Mouse (Mus musculus) monocyte, adult 5-6 weeks (primary cell): ENCODE results near the gene Gadd45gip1. TPM values are rescaled to one million over a fixed set of nuclear protein-coding genes. Genes with fewer than 3 reads are reported as not detected.

Source experiments
- ATAC-seq: fragments of 153-309, 156-312 bp; replicated peaks from 2 replicates; pipeline ENCODE4 v1.8.0; 2017; ENCODE audit warnings: mild to moderate bottlenecking; ENCODE audit not compliant: low TSS enrichment, insufficient number of reproducible peaks, severe bottlenecking, poor library complexity, low FRiP score
- total RNA-seq: library from RNA; stranded (forward); fragments of 200-1000, 200-491, 200-594 nt; gene quantifications from 3 replicates; pipeline ENCODE4 v1.2.3, GENCODE M21; 2017

The Gadd45gip1 gene
- total RNA-seq, 1 experiment from 2014 or later = 10.0 TPM

- no peak for ATAC-seq
Observed at GRCm38 (mm10) chr8:84844397-84845070, 13.2 kb downstream of the Gadd45gip1 start.

- ATAC-seq = no peak
Observed at GRCm38 (mm10) chr8:84845355-84846093, 14.2 kb downstream of the Gadd45gip1 start.

- no peak for ATAC-seq
Observed at GRCm38 (mm10) chr8:84846094-84846721, 14.9 kb downstream of the Gadd45gip1 start.

- peak; percentile 97 for ATAC-seq
Observed at GRCm38 (mm10) chr8:84846722-84847572, 15.6 kb downstream of the Gadd45gip1 start, which contains the start of gene Calr. Gene Calr (minus strand): TSS chr8:84846934.

- no peak for ATAC-seq
Observed at GRCm38 (mm10) chr8:84847684-84848435, 16.5 kb downstream of the Gadd45gip1 start.

- no peak for ATAC-seq
Observed at GRCm38 (mm10) chr8:84856434-84856833, 25.1 kb downstream of the Gadd45gip1 start.

- ATAC-seq = peak; percentile 98
Observed at GRCm38 (mm10) chr8:84856864-84857441, 25.6 kb downstream of the Gadd45gip1 start, which contains the start of gene Farsa. Gene Farsa (plus strand): TSS chr8:84856989.

- ATAC-seq = peak; percentile 62
Observed at GRCm38 (mm10) chr8:84871376-84872308, 40.3 kb downstream of the Gadd45gip1 start, which contains the start of gene Syce2. Gene Syce2 (plus strand): TSS chr8:84872111.

- ATAC-seq = peak; percentile 30; the same call in 1 of the 2 replicates
Observed at GRCm38 (mm10) chr8:84872309-84872965, 41.1 kb downstream of the Gadd45gip1 start.

GRCm38 (mm10) chr8:84873016-84873415, 41.7 kb downstream of the Gadd45gip1 start:
- ATAC-seq = no peak

- no peak for ATAC-seq
Observed at GRCm38 (mm10) chr8:84874339-84874738, 43.0 kb downstream of the Gadd45gip1 start.

GRCm38 (mm10) chr8:84877297-84878035, 46.1 kb downstream of the Gadd45gip1 start:
- no peak for ATAC-seq

- no peak for ATAC-seq
Observed at GRCm38 (mm10) chr8:84878915-84879314, 47.6 kb downstream of the Gadd45gip1 start.

- no peak for ATAC-seq
Observed at GRCm38 (mm10) chr8:84884728-84885127, 53.4 kb downstream of the Gadd45gip1 start.
